Mouse (Mus musculus) hindbrain, embryonic 12.5 days (tissue): Measurements from ENCODE around the gene Cyp20a1. TPM values are rescaled to one million over a fixed set of nuclear protein-coding genes. Genes with fewer than 3 reads are reported as not detected.

Experiments used
- ATAC-seq: fragments of 200-750 bp; cut with Nextera tagmentation; 2 replicates; pipeline ENCODE4 v1.8.0; 2017; ENCODE audit warnings: moderate TSS enrichment; ENCODE audit not compliant: low FRiP score
- H3K27ac ChIP-seq: fragments of 300-500 bp; sonication (generic); 2 replicates; pipeline ENCODE4 v1.5.1; 2016; ENCODE audit warnings: mild to moderate bottlenecking
- H3K27me3 ChIP-seq: fragments of 300-500 bp; sonication (generic); 2 replicates; pipeline ENCODE4 v1.6.1; 2016; ENCODE audit warnings: mild to moderate bottlenecking
- H3K36me3 ChIP-seq: fragments of 300-500 bp; sonication (generic); 2 replicates; pipeline ENCODE4 v1.6.1; 2016; ENCODE audit warnings: mild to moderate bottlenecking
- H3K4me1 ChIP-seq: fragments of 300-500 bp; sonication (generic); 2 replicates; pipeline ENCODE4 v1.6.1; 2016
- H3K4me2 ChIP-seq: fragments of 300-500 bp; sonication (generic); replicated peaks from 2 replicates; pipeline ENCODE4 v1.6.1; 2016; ENCODE audit warnings: mild to moderate bottlenecking
- H3K4me3 ChIP-seq: fragments of 300-500 bp; sonication (generic); 2 replicates; pipeline ENCODE4 v1.5.1; 2016; ENCODE audit warnings: mild to moderate bottlenecking
- H3K9ac ChIP-seq: fragments of 300-500 bp; sonication (generic); 2 replicates; pipeline ENCODE4 v1.6.1; 2016; ENCODE audit warnings: mild to moderate bottlenecking, moderate library complexity
- H3K9me3 ChIP-seq: fragments of 300-500 bp; sonication (generic); replicated peaks from 2 replicates; pipeline ENCODE4 v1.6.1; 2016; ENCODE audit warnings: mild to moderate bottlenecking
- WGBS: fragments of 180-500 bp; shearing (Covaris S2); methylation state at CpG from one replicate; pipeline ENCODE4 v1.1.7; 2016; 5-methylcytosine and 5-hydroxymethylcytosine counted together
- polyA plus RNA-seq: library from polyadenylated mRNA; unstranded; fragments of >200 nt; fragmentation: Nextera tagmentation; extraction: Ambion mirVana; gene quantifications from 2 replicates; pipeline ENCODE4 v1.2.1, GENCODE M21; 2016

The Cyp20a1 gene
- polyA plus RNA-seq, 1 experiment from 2014 or later, result 23.3 TPM

DNA sequence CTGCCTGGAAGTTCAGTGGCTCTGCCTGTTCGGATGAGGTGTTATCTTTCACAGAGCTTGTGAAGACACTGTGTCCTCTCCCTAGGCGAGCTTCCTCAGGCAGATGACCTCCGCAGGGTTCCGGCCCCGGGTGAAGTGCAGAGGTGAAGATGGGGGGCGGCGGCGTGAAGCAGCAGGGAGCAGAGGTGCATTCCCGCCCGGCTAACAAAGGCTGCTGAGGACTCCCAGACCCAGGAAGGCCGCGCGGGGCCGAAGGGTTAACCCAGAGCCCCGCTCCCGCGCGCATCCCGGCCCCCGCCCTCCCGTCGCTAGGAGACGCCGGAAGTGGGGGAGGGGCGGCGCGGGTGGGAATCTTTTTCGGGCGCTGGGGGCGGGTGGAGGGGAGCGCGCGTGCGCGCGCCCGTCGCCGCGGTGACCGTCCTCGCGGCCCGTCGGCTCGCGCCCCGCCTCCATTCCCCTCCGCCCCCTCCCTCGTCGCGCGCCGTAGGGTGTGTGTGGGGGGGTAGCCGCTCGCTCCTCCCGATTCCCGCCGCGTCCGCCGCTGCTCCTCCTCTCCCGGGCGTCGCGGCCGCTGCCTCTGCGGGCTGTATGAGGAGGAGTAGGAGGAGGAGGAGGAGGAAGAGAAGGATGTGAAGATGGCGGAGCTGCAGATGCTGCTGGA lies 66.2 kb downstream of the Cyp20a1 start, which contains the start of gene Abi2:
Gene Abi2, plus strand, starts transcription at position 452 of the 661 bp plus-strand sequence.
- peak within 1 kb of the TSS; percentile 96 for H3K9ac ChIP-seq
- H3K9me3 ChIP-seq, result no peaks in the 10 kb centered on the region
- WGBS, result 0% methylated on average over 50 of the region's 69 CpGs
- H3K27me3 ChIP-seq, result no peaks in the 10 kb centered on the region
- ATAC-seq, result peak; percentile 96
- peak within 1 kb of the TSS; percentile 46 for H3K4me2 ChIP-seq
- no peaks in the 10 kb centered on the region for H3K36me3 ChIP-seq
- peaks cover 9% of the 10 kb centered on the region for H3K4me1 ChIP-seq
- H3K4me3 ChIP-seq, result peak within 1 kb of the TSS; percentile 97
- H3K27ac ChIP-seq, result peak within 1 kb of the TSS; percentile 99

DNA sequence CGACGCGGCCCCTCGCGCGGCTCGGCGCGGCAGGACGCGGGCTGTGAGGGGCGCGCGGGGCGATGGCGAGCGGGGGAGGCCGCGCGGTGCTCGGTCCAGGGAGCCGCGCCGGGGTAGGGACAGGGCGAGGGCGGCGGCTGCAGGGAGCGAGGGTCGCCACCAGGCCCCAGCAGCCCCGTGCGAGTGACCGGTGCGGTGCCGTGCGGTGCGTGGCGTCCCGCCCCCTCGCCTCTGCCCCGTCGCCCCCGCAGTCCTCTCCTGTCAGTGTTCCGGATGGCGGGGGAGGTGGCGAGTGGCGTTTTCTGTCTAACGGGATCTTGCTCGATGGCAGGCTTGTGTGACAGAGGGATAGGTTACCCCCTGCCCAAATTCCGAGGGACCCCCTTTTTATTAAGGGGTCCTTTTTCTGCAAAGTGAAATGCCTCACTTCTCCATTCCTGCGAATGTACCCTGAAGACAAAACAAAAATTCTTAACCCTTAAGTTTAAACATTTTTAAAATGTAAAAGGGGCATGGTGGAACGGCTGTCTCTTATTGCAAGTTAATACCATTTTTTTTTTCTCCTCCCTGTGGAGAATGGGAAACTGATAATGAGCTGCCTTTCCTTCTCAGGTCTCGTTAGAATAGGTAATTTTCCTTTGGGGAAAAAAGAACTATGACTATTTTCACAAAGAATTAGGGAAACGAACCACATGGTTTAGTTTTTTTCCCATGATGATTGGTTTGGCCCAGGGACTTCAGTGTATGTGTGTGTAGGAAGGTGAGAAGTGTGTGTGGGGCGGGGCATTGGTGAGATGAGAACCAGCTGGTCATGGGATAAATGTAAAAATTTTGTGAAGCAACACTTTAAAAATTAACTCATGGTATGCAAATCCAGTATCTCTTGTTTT lies 67.0 kb downstream of the Cyp20a1 start:
- no peaks in the 10 kb centered on the region for H3K36me3 ChIP-seq
- 1% methylated on average over 39 of the region's 54 CpGs for WGBS
- peak overlapping the region; percentile 96 for H3K9ac ChIP-seq
- H3K27me3 ChIP-seq, result no peaks in the 10 kb centered on the region
- peaks cover 9% of the 10 kb centered on the region for H3K4me1 ChIP-seq
- H3K4me2 ChIP-seq, result peak overlapping the region; percentile 46
- H3K9me3 ChIP-seq, result no peaks in the 10 kb centered on the region
- peak overlapping the region; percentile 99 for H3K27ac ChIP-seq
- ATAC-seq, result peak; percentile 87
- peak overlapping the region; percentile 97 for H3K4me3 ChIP-seq

DNA sequence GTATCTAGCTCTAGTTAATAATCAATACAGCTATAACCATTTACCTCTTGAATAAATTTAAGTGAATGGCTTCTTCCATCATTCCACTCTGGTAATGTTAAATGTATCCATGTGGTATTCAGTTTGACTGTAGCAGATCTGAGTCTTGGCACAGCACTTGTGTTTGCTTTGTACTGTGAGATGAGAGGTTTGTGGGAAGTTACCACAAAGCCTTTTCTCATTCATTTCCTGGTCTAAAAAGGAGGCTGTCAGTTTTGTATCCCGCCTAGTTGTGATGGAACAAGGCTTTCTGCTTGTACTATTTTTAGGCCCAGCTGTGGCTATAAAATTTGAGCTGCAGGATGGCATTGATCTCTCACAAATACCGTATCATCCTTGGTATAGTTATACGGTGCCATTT lies 73.6 kb downstream of the Cyp20a1 start:
- peaks cover 2% of the 10 kb centered on the region for H3K4me1 ChIP-seq
- 73% methylated on average over 3 of the region's 3 CpGs for WGBS
- H3K36me3 ChIP-seq, result no peaks in the 10 kb centered on the region
- H3K27me3 ChIP-seq, result no peaks in the 10 kb centered on the region
- no peak for ATAC-seq
- no peaks in the 10 kb centered on the region for H3K9me3 ChIP-seq
- H3K4me3 ChIP-seq, result no peak overlapping the region
- no peak overlapping the region for H3K9ac ChIP-seq
- no peak overlapping the region for H3K4me2 ChIP-seq
- H3K27ac ChIP-seq, result no peak overlapping the region

DNA sequence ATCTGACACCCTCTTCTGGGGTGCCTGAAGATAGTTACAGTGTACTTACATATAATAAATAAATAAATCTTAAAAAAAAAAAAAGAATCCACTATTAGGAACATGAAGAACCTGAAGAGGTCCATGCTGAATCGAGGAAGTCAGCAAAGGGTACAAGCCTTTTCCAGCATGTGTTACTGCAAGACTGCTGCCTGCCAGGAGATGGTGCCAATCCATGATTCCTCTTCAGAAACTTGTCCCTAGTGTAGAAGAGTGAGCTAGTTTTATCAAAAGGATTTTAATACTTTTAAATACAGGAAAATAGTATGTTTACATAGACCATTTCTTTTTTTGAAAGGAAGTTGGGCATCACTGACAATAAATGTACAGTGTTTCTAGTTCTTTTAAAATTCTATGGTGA lies 80.8 kb downstream of the Cyp20a1 start:
- Histone ChIP-seq H3K9me3 (peaks cover 7% of the 10 kb centered on the region; the same call in 1 of the 2 replicates), H3K9ac (no peak overlapping the region), H3K36me3 (no peaks in the 10 kb centered on the region), H3K4me2 (no peak overlapping the region), H3K27me3 (no peaks in the 10 kb centered on the region), H3K4me3 (no peak overlapping the region), H3K27ac (no peak overlapping the region), H3K4me1 (0 out of 2 replicates have a peak, but pooled peaks cover 4% of the 10 kb centered on the region)
- ATAC-seq, result no peak
- 94% methylated on average over 1 of the region's 1 CpGs for WGBS

DNA sequence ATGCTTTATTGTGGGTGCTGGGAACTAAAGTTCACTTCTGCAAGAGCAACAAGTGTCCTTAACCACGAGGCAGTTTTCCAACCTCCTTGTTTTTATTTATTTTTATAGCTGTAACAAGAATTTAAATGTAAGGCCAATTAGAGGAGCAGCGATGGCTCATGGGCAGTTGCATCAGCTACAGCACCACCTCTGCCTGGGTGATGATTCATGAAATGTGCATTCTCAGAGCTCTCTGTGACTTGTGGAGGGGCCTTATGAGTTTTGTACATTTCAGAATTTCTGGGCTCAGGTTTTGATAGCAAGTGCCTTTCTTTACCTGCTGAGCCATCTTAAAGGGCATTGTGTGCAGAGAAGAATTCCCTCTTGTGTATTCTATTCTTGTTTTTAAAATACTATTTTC lies 85.2 kb downstream of the Cyp20a1 start:
- no peak overlapping the region for H3K9ac ChIP-seq
- H3K4me2 ChIP-seq, result no peak overlapping the region
- no peak for ATAC-seq
- H3K36me3 ChIP-seq, result no peaks in the 10 kb centered on the region
- H3K27me3 ChIP-seq, result no peaks in the 10 kb centered on the region
- H3K27ac ChIP-seq, result no peak overlapping the region
- no peak overlapping the region for H3K4me3 ChIP-seq
- H3K9me3 ChIP-seq, result peaks cover 7% of the 10 kb centered on the region; the same call in 1 of the 2 replicates
- H3K4me1 ChIP-seq, result 0 out of 2 replicates have a peak, but pooled peaks cover 4% of the 10 kb centered on the region
- 94% methylated on average over 2 of the region's 2 CpGs for WGBS

DNA sequence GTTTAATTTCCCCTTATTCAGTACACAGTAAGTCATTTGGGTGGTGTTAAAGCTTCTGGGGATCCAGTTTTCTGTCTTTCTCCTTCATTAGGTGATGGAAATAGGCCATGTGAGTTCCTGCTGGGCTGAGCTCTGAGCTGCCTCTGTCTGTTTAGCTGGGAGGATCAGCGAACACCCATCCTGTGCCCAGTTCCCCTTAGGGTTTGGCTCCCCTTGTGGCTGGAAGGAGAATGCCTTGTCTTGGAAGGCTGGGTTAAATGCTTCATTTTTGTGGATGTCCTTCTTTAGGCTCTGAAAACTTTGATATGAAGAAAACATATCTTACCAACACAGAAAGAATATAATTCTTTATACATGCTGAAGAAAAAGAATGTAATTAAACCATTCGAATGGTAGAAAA lies 85.8 kb downstream of the Cyp20a1 start:
- Histone ChIP-seq H3K4me1 (0 out of 2 replicates have a peak, but pooled peaks cover 4% of the 10 kb centered on the region), H3K9me3 (peaks cover 7% of the 10 kb centered on the region; the same call in 1 of the 2 replicates), H3K27me3 (no peaks in the 10 kb centered on the region), H3K36me3 (no peaks in the 10 kb centered on the region), H3K27ac (no peak overlapping the region), H3K4me3 (no peak overlapping the region), H3K9ac (no peak overlapping the region), H3K4me2 (no peak overlapping the region)
- no peak for ATAC-seq
- WGBS, result 78% methylated on average over 2 of the region's 2 CpGs

DNA sequence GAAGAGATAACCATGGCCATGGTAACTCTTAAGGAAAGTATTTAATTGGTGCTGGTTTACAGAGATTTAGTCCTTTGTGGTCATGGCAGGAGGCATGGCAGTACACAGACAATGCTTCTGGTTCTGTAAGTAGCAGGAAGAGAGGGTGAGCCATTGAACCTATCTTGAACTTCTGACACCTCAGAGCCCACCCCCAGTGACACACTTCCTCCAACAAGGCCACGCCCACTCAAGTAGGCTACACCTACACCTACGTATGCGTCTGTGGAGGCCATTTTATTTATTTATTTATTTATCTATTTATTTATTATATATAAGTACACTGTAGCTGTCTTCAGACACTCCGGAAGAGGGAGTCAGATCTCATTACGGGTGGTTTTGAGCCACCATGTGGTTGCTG lies 88.4 kb downstream of the Cyp20a1 start:
- Histone ChIP-seq H3K9ac (no peak overlapping the region), H3K36me3 (peaks cover 3% of the 10 kb centered on the region; the same call in 1 of the 2 replicates), H3K27ac (no peak overlapping the region), H3K27me3 (no peaks in the 10 kb centered on the region), H3K4me1 (0 out of 2 replicates have a peak, but pooled peaks cover 2% of the 10 kb centered on the region), H3K4me3 (no peak overlapping the region), H3K9me3 (peaks cover 7% of the 10 kb centered on the region; the same call in 1 of the 2 replicates), H3K4me2 (no peak overlapping the region)
- WGBS, result 95% methylated on average over 5 of the region's 5 CpGs
- no peak for ATAC-seq

DNA sequence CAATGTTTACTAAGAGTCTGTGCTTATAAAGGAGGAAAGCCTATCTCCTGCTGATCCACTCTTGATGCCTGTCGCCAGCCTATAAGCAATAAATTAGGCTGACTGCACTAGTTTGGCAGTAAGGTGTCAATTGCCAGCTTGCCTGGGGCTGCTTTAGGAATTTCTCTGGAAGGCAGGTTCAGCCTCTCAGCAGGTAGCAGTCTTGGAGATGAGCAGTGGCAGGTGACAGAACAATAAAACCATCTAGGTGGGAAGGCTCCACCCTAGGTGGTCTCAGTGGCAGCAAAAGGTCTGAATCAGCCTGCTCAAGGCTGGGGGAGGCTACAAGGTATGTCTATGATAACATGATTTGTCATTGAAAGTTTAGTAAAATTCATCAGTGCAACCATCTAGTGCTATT lies 89.4 kb downstream of the Cyp20a1 start:
- Histone ChIP-seq H3K4me3 (no peak overlapping the region), H3K9ac (no peak overlapping the region), H3K4me1 (no peaks in the 10 kb centered on the region), H3K27me3 (no peaks in the 10 kb centered on the region), H3K9me3 (peaks cover 7% of the 10 kb centered on the region; the same call in 1 of the 2 replicates), H3K27ac (no peak overlapping the region), H3K36me3 (peaks cover 7% of the 10 kb centered on the region; the same call in 1 of the 2 replicates), H3K4me2 (no peak overlapping the region)
- no peak for ATAC-seq
- 23% methylated on average over 1 of the region's 1 CpGs for WGBS

Other genes starting within 250 kb of the Cyp20a1 start
- 7.3 and 8.0 TPM in 2 replicates for gene Carf, start 245.1 kb upstream of the Cyp20a1 start, polyA plus RNA-seq
- 38.3 and 46.1 TPM in 2 replicates for gene Wdr12, start 244.7 kb upstream of the Cyp20a1 start, polyA plus RNA-seq
- gene Nbeal1, start 162.7 kb upstream of the Cyp20a1 start, polyA plus RNA-seq, result 13.8 and 15.4 TPM in 2 replicates
- 68.3 and 77.8 TPM in 2 replicates for gene Abi2, start 66.3 kb downstream of the Cyp20a1 start, polyA plus RNA-seq
- 27.8 and 29.1 TPM in 2 replicates for gene Raph1, start 223.8 kb downstream of the Cyp20a1 start, polyA plus RNA-seq